Mouse (Mus musculus): ENCODE results near the gene Atg4d. TPM values are rescaled to one million over a fixed set of nuclear protein-coding genes. Genes with fewer than 3 reads are reported as not detected.
"Not testable (repeated sequence)": the region's sequence is repeated elsewhere in the genome, so short reads cannot be mapped to it uniquely, and the experiment has no call there.

The Atg4d gene
- polyA plus RNA-seq, 1 experiment from 2014 or later = 38.6 TPM

GRCm38 (mm10) chr9:21265611-21266010 is 518 bp downstream of the Atg4d start:
- H3K36me3 ChIP-seq (ENCODE audit: control insufficient read depth, insufficient read depth, low read length) = peaks cover 17% of the 10 kb centered on the region
- peak overlapping the region; percentile 93 for H3K9ac ChIP-seq (ENCODE audit: low read length)
- peak overlapping the region; percentile 98 for H3K4me3 ChIP-seq (ENCODE audit: low read depth, low read length)
- peak overlapping the region; percentile 90 for H3K27ac ChIP-seq (replicated peaks)
- H3K4me1 ChIP-seq (replicated peaks; ENCODE audit: control insufficient read depth, insufficient read depth) = peaks cover 4% of the 10 kb centered on the region; the same call in 1 of the 2 replicates
- DNase-seq (ENCODE audit: low spot score) (peak; percentile 64), ATAC-seq (ENCODE audit: low FRiP score, low TSS enrichment) (peak; percentile 45)
- no peak for TF ChIP-seq CTCF (IDR thresholded peaks at IDR 0.05; ENCODE audit: low read depth)
- no peak for TF ChIP-seq EP300 (optimal IDR thresholded peaks at IDR 0.05)
- 2% methylated on average over 11 of the region's 11 CpGs for WGBS
- H3K9me3 ChIP-seq (ENCODE audit: control insufficient read depth, low read length) = no peaks in the 10 kb centered on the region
- H3K4me2 ChIP-seq (replicated peaks; ENCODE audit: low read depth) = peak overlapping the region; percentile 77
- no peaks in the 10 kb centered on the region for H3K27me3 ChIP-seq (ENCODE audit: control insufficient read depth, insufficient read depth, low read length)

GRCm38 (mm10) chr9:21266889-21267288 is 1.8 kb downstream of the Atg4d start:
- Histone ChIP-seq H3K4me2 (replicated peaks; ENCODE audit: low read depth) (peak overlapping the region; percentile 77; the same call in 1 of the 2 replicates), H3K4me1 (replicated peaks; ENCODE audit: control insufficient read depth, insufficient read depth) (peaks cover 4% of the 10 kb centered on the region; the same call in 1 of the 2 replicates), H3K27ac (replicated peaks) (no peak overlapping the region), H3K9ac (ENCODE audit: low read length) (no peak overlapping the region), H3K36me3 (ENCODE audit: control insufficient read depth, insufficient read depth, low read length) (peaks cover 29% of the 10 kb centered on the region), H3K27me3 (ENCODE audit: control insufficient read depth, insufficient read depth, low read length) (no peaks in the 10 kb centered on the region), H3K9me3 (ENCODE audit: control insufficient read depth, low read length) (no peaks in the 10 kb centered on the region), H3K4me3 (ENCODE audit: low read depth, low read length) (no peak overlapping the region)
- TF ChIP-seq CTCF (IDR thresholded peaks at IDR 0.05; ENCODE audit: low read depth) = no peak
- TF ChIP-seq EP300 (optimal IDR thresholded peaks at IDR 0.05) = no peak
- ATAC-seq (ENCODE audit: low FRiP score, low TSS enrichment) (no peak), DNase-seq (ENCODE audit: low spot score) (no peak)
- WGBS = 86% methylated on average over 5 of the region's 5 CpGs

GRCm38 (mm10) chr9:21268305-21268704 is 3.2 kb downstream of the Atg4d start:
- no peaks in the 10 kb centered on the region for H3K27me3 ChIP-seq (ENCODE audit: control insufficient read depth, insufficient read depth, low read length)
- no peaks in the 10 kb centered on the region for H3K9me3 ChIP-seq (ENCODE audit: control insufficient read depth, low read length)
- ATAC-seq (ENCODE audit: low FRiP score, low TSS enrichment) (no peak), DNase-seq (ENCODE audit: low spot score) (no peak)
- peaks cover 37% of the 10 kb centered on the region for H3K36me3 ChIP-seq (ENCODE audit: control insufficient read depth, insufficient read depth, low read length)
- no peak overlapping the region for H3K4me3 ChIP-seq (ENCODE audit: low read depth, low read length)
- H3K27ac ChIP-seq (replicated peaks) = no peak overlapping the region
- H3K4me2 ChIP-seq (replicated peaks; ENCODE audit: low read depth) = no peak overlapping the region
- H3K9ac ChIP-seq (ENCODE audit: low read length) = no peak overlapping the region
- no peak for TF ChIP-seq EP300 (optimal IDR thresholded peaks at IDR 0.05)
- TF ChIP-seq CTCF (IDR thresholded peaks at IDR 0.05; ENCODE audit: low read depth) = no peak
- 93% methylated on average over 16 of the region's 16 CpGs for WGBS
- H3K4me1 ChIP-seq (replicated peaks; ENCODE audit: control insufficient read depth, insufficient read depth) = peaks cover 4% of the 10 kb centered on the region; the same call in 1 of the 2 replicates

GRCm38 (mm10) chr9:21269590-21269989 is 4.5 kb downstream of the Atg4d start:
- H3K4me1 ChIP-seq (replicated peaks; ENCODE audit: control insufficient read depth, insufficient read depth); ATAC-seq (ENCODE audit: low FRiP score, low TSS enrichment); H3K9ac ChIP-seq (ENCODE audit: low read length); H3K4me3 ChIP-seq (ENCODE audit: low read depth, low read length); DNase-seq (ENCODE audit: low spot score); H3K27me3 ChIP-seq (ENCODE audit: control insufficient read depth, insufficient read depth, low read length); H3K27ac ChIP-seq (replicated peaks); H3K9me3 ChIP-seq (ENCODE audit: control insufficient read depth, low read length); H3K4me2 ChIP-seq (replicated peaks; ENCODE audit: low read depth): not testable (repeated sequence)
- peaks cover 50% of the 10 kb centered on the region for H3K36me3 ChIP-seq (ENCODE audit: control insufficient read depth, insufficient read depth, low read length)
- peak; percentile 31; the same call in 1 of the 2 replicates for TF ChIP-seq CTCF (IDR thresholded peaks at IDR 0.05; ENCODE audit: low read depth)
- 60% methylated on average over 5 of the region's 5 CpGs for WGBS

GRCm38 (mm10) chr9:21272391-21272790 is 7.3 kb downstream of the Atg4d start:
- DNase-seq (ENCODE audit: low spot score) = no peak
- no peak overlapping the region for H3K4me2 ChIP-seq (replicated peaks; ENCODE audit: low read depth)
- ATAC-seq (ENCODE audit: low FRiP score, low TSS enrichment) = no peak
- H3K4me1 ChIP-seq (replicated peaks; ENCODE audit: control insufficient read depth, insufficient read depth) = no peaks in the 10 kb centered on the region
- H3K9me3 ChIP-seq (ENCODE audit: control insufficient read depth, low read length) = no peaks in the 10 kb centered on the region
- H3K4me3 ChIP-seq (ENCODE audit: low read depth, low read length) = no peak overlapping the region
- 87% methylated on average over 9 of the region's 9 CpGs for WGBS
- peaks cover 54% of the 10 kb centered on the region for H3K36me3 ChIP-seq (ENCODE audit: control insufficient read depth, insufficient read depth, low read length)
- TF ChIP-seq EP300 (optimal IDR thresholded peaks at IDR 0.05) (no peak), CTCF (IDR thresholded peaks at IDR 0.05; ENCODE audit: low read depth) (no peak)
- no peaks in the 10 kb centered on the region for H3K27me3 ChIP-seq (ENCODE audit: control insufficient read depth, insufficient read depth, low read length)
- H3K9ac ChIP-seq (ENCODE audit: low read length) = no peak overlapping the region
- H3K27ac ChIP-seq (replicated peaks) = no peak overlapping the region

- H3K27me3 ChIP-seq (ENCODE audit: control insufficient read depth, insufficient read depth, low read length) = no peaks in the 10 kb centered on the region
- no peak overlapping the region for H3K27ac ChIP-seq (replicated peaks)
- DNase-seq (ENCODE audit: low spot score) (no peak), ATAC-seq (ENCODE audit: low FRiP score, low TSS enrichment) (no peak)
- H3K4me3 ChIP-seq (ENCODE audit: low read depth, low read length) = no peak overlapping the region
- TF ChIP-seq CTCF (IDR thresholded peaks at IDR 0.05; ENCODE audit: low read depth) (no peak), EP300 (optimal IDR thresholded peaks at IDR 0.05) (no peak)
- H3K4me1 ChIP-seq (replicated peaks; ENCODE audit: control insufficient read depth, insufficient read depth) = no peaks in the 10 kb centered on the region
- WGBS = 81% methylated on average over 8 of the region's 8 CpGs
- no peaks in the 10 kb centered on the region for H3K9me3 ChIP-seq (ENCODE audit: control insufficient read depth, low read length)
- H3K4me2 ChIP-seq (replicated peaks; ENCODE audit: low read depth) = no peak overlapping the region
- H3K36me3 ChIP-seq (ENCODE audit: control insufficient read depth, insufficient read depth, low read length) = peaks cover 55% of the 10 kb centered on the region
- H3K9ac ChIP-seq (ENCODE audit: low read length) = no peak overlapping the region
Measured at GRCm38 (mm10) chr9:21273094-21273493, 8.0 kb downstream of the Atg4d start.
